Mouse (Mus musculus) liver, embryonic 15.5 days (tissue): ENCODE measurements around the gene Itfg1. TPM values are rescaled to one million over a fixed set of nuclear protein-coding genes. Genes with fewer than 3 reads are reported as not detected.
"Not testable (repeated sequence)": the region's sequence is repeated elsewhere in the genome, so short reads cannot be mapped to it uniquely, and the experiment has no call there.

ENCODE experiments used
- ATAC-seq: fragments of 200-750 bp; cut with Nextera tagmentation; 2 replicates; pipeline ENCODE4 v1.8.0; 2017; ENCODE audit warnings: moderate number of reproducible peaks, mild to moderate bottlenecking, moderate library complexity; ENCODE audit not compliant: insufficient read depth
- H3K27ac ChIP-seq: fragments of 300-500 bp; sonication (generic); replicated peaks from 2 replicates; pipeline ENCODE4 v1.5.1; 2015; ENCODE audit warnings: mild to moderate bottlenecking, inconsistent platforms
- H3K27me3 ChIP-seq: fragments of 300-500 bp; sonication (generic); 2 replicates; pipeline ENCODE4 v1.6.1; 2015; ENCODE audit warnings: mild to moderate bottlenecking, inconsistent platforms
- H3K36me3 ChIP-seq: fragments of 300-500 bp; sonication (generic); replicated peaks from 2 replicates; pipeline ENCODE4 v1.6.1; 2015; ENCODE audit warnings: moderate library complexity, mild to moderate bottlenecking, inconsistent platforms
- H3K4me1 ChIP-seq: fragments of 300-500 bp; sonication (generic); replicated peaks from 2 replicates; pipeline ENCODE4 v1.6.1; 2015; ENCODE audit warnings: inconsistent platforms
- H3K4me2 ChIP-seq: fragments of 300-500 bp; sonication (generic); 2 replicates; pipeline ENCODE4 v1.6.1; 2015; ENCODE audit warnings: moderate library complexity, mild to moderate bottlenecking, inconsistent platforms
- H3K4me3 ChIP-seq: fragments of 300-500 bp; sonication (generic); replicated peaks from 2 replicates; pipeline ENCODE4 v1.5.1; 2015; ENCODE audit warnings: mild to moderate bottlenecking, inconsistent platforms
- H3K9ac ChIP-seq: fragments of 300-500 bp; sonication (generic); 2 replicates; pipeline ENCODE4 v1.6.1; 2015; ENCODE audit warnings: moderate library complexity, mild to moderate bottlenecking, inconsistent platforms
- H3K9me3 ChIP-seq: fragments of 300-500 bp; sonication (generic); replicated peaks from 2 replicates; pipeline ENCODE4 v1.6.1; 2016; ENCODE audit warnings: inconsistent platforms
- WGBS: fragments of 180-500 bp; shearing (Covaris S2); methylation state at CpG from one replicate; pipeline ENCODE4 v1.1.7; 2015; ENCODE audit warnings: mixed read lengths; ENCODE audit not compliant: insufficient replicate concordance; 5-methylcytosine and 5-hydroxymethylcytosine counted together
- polyA plus RNA-seq: library from polyadenylated mRNA; unstranded; fragments of >200 nt; fragmentation: Nextera tagmentation; extraction: Ambion mirVana; gene quantifications from 2 replicates; pipeline ENCODE4 v1.2.1, GENCODE M21; 2015

Gene Itfg1
- polyA plus RNA-seq, 1 experiment from 2014 or later, result 23.1 TPM

DNA sequence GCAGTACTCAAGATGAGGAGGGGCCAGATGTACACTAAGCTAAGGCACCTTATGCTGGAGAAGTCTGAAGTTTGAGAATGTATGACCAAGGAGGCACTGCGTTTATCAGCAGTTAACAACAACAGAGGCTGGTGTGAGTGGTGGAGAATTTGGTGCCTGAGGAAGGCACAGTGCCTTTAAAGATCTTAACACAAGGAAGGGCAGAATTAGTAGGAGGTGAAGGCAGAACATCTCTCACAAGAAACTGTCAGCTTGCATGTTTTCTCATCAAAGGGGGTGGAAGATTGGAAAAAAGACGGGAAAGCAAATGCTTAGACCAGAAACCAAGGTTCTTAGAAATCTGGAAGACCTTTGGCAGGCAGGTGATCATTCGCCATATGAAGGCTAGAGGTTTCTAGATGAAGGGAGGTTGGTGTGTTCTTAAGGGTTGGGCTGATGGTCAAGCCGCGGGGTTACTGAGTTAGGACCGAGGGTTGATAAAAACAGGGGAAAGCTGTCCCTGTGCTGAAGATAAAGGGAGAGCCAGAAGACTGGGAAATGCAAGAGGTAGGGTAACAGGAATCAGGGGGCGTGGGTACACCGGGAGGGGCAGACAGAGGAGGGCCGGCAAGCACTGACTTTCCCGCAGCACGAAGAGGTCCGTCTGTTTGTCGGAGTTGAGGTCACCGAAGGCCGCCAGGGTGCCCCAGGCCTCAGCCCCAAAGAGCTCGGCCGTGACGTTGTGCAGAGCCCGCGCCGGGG, 635 bp downstream of the Itfg1 start:
- WGBS, result under 1% methylated on average over 21 of the region's 21 CpGs

DNA sequence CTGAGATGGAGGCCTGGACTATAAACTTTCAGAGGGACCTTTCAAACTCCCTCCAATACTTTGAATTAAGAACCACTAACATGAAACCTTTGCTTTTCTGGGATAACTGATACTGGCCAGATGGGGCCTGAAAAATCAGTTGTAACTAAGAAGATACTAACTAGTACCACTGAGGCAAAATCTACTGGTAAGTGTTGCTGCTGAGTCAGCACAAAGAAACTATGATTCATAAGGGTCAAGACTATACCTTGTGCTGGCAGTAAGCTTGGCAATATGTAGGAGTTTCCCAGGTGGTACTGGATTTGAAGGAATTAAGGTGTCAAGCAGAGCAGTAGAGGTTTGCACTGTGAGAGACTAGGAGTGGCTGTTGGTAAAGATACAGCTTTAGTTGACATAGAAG, 27.1 kb downstream of the Itfg1 start:
- Histone ChIP-seq H3K4me3 (no peak overlapping the region), H3K9me3 (no peaks in the 10 kb centered on the region), H3K36me3 (peaks cover 5% of the 10 kb centered on the region; the same call in 1 of the 2 replicates), H3K27me3 (no peaks in the 10 kb centered on the region), H3K27ac (no peak overlapping the region), H3K4me2 (no peak overlapping the region), H3K4me1 (no peaks in the 10 kb centered on the region), H3K9ac (no peak overlapping the region)
- ATAC-seq, result no peak

More for the DNA sequence above, 635 bp downstream of the Itfg1 start:
- no peaks in the 10 kb centered on the region for H3K9me3 ChIP-seq
- H3K27ac ChIP-seq, result peak overlapping the region; percentile 95
- H3K36me3 ChIP-seq, result peaks cover 15% of the 10 kb centered on the region
- H3K9ac ChIP-seq, result peak overlapping the region; percentile 80
- H3K4me3 ChIP-seq, result peak overlapping the region; percentile 90
- peaks cover 23% of the 10 kb centered on the region for H3K4me1 ChIP-seq
- H3K4me2 ChIP-seq, result peak overlapping the region; percentile 83
- ATAC-seq, result no peak; the same call in 1 of the 2 replicates
- H3K27me3 ChIP-seq, result no peaks in the 10 kb centered on the region

- H3K4me3 ChIP-seq, result no peak overlapping the region
- H3K36me3 ChIP-seq, result peaks cover 6% of the 10 kb centered on the region; the same call in 1 of the 2 replicates
- no peaks in the 10 kb centered on the region for H3K9me3 ChIP-seq
- H3K4me2 ChIP-seq, result no peak overlapping the region
- 0 out of 2 replicates have a peak, but pooled peaks cover 12% of the 10 kb centered on the region for H3K4me1 ChIP-seq
- WGBS, result 38% methylated on average over 1 of the region's 1 CpGs
- H3K27me3 ChIP-seq, result no peaks in the 10 kb centered on the region
- 0 out of 2 replicates have a peak, but pooled peaks have one; percentile 47 for ATAC-seq
- no peak overlapping the region for H3K27ac ChIP-seq
- H3K9ac ChIP-seq, result no peak overlapping the region
Observed at GRCm38 (mm10) chr8:85801408-85801807, 39.3 kb downstream of the Itfg1 start.

DNA sequence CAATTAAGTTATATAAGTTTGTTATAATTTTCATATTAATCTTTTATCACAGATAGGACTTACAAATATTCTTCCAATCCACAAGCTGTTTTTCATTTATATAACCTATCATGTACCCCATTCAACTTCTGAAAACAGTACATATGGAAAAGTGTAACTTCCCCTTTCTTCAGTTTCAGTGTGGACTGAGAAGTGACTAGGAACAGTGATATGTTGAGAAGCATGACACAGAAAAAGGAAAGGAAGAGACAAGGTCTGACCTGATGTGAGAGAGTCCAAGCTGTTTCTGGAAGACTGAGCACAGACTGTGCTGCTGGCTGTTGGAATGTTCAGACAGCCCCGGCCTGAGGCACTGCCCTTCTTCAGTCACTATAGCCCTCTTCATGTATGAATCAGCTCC, 40.6 kb downstream of the Itfg1 start:
- no peak overlapping the region for H3K4me3 ChIP-seq
- H3K9ac ChIP-seq, result no peak overlapping the region
- no peaks in the 10 kb centered on the region for H3K9me3 ChIP-seq
- H3K27me3 ChIP-seq, result no peaks in the 10 kb centered on the region
- H3K4me2 ChIP-seq, result no peak overlapping the region
- peaks cover 6% of the 10 kb centered on the region; the same call in 1 of the 2 replicates for H3K36me3 ChIP-seq
- ATAC-seq, result no peak
- WGBS, result 66% methylated on average over 1 of the region's 1 CpGs
- no peak overlapping the region for H3K27ac ChIP-seq
- 0 out of 2 replicates have a peak, but pooled peaks cover 12% of the 10 kb centered on the region for H3K4me1 ChIP-seq

GRCm38 (mm10) chr8:85796392-85796791, 44.3 kb downstream of the Itfg1 start:
- H3K36me3 ChIP-seq, H3K4me2 ChIP-seq, H3K27me3 ChIP-seq, ATAC-seq, H3K4me3 ChIP-seq, H3K9me3 ChIP-seq, H3K27ac ChIP-seq, H3K9ac ChIP-seq, H3K4me1 ChIP-seq: not testable (repeated sequence)
- 78% methylated on average over 1 of the region's 1 CpGs for WGBS

- Histone ChIP-seq H3K9me3 (no peaks in the 10 kb centered on the region), H3K27me3 (no peaks in the 10 kb centered on the region), H3K4me3 (no peak overlapping the region), H3K9ac (no peak overlapping the region), H3K27ac (no peak overlapping the region), H3K4me2 (no peak overlapping the region), H3K36me3 (no peaks in the 10 kb centered on the region), H3K4me1 (no peaks in the 10 kb centered on the region)
- no peak for ATAC-seq
- WGBS, result 77% methylated on average over 3 of the region's 3 CpGs
Observed at GRCm38 (mm10) chr8:85788341-85788740, 52.4 kb downstream of the Itfg1 start.

- 58% methylated on average over 4 of the region's 4 CpGs for WGBS
- Histone ChIP-seq H3K4me2 (no peak overlapping the region), H3K36me3 (no peaks in the 10 kb centered on the region), H3K4me3 (no peak overlapping the region), H3K4me1 (no peaks in the 10 kb centered on the region), H3K27me3 (no peaks in the 10 kb centered on the region), H3K27ac (no peak overlapping the region), H3K9me3 (no peaks in the 10 kb centered on the region), H3K9ac (no peak overlapping the region)
- no peak for ATAC-seq
Observed at GRCm38 (mm10) chr8:85787909-85788308, 52.8 kb downstream of the Itfg1 start.

GRCm38 (mm10) chr8:85785506-85785905, 55.2 kb downstream of the Itfg1 start:
- ATAC-seq, result no peak
- Histone ChIP-seq H3K9me3 (no peaks in the 10 kb centered on the region), H3K27me3 (no peaks in the 10 kb centered on the region), H3K27ac (no peak overlapping the region), H3K36me3 (no peaks in the 10 kb centered on the region), H3K9ac (no peak overlapping the region), H3K4me1 (no peaks in the 10 kb centered on the region), H3K4me2 (no peak overlapping the region), H3K4me3 (no peak overlapping the region)
- WGBS, result 61% methylated on average over 1 of the region's 1 CpGs

GRCm38 (mm10) chr8:85783871-85784270, 56.9 kb downstream of the Itfg1 start:
- H3K4me3 ChIP-seq, result no peak overlapping the region
- H3K4me1 ChIP-seq, result no peaks in the 10 kb centered on the region
- ATAC-seq, result no peak
- no peak overlapping the region for H3K9ac ChIP-seq
- H3K9me3 ChIP-seq, result no peaks in the 10 kb centered on the region
- no peaks in the 10 kb centered on the region for H3K36me3 ChIP-seq
- H3K4me2 ChIP-seq, result no peak overlapping the region
- H3K27ac ChIP-seq, result no peak overlapping the region
- no peaks in the 10 kb centered on the region for H3K27me3 ChIP-seq
- 67% methylated on average over 1 of the region's 1 CpGs for WGBS

DNA sequence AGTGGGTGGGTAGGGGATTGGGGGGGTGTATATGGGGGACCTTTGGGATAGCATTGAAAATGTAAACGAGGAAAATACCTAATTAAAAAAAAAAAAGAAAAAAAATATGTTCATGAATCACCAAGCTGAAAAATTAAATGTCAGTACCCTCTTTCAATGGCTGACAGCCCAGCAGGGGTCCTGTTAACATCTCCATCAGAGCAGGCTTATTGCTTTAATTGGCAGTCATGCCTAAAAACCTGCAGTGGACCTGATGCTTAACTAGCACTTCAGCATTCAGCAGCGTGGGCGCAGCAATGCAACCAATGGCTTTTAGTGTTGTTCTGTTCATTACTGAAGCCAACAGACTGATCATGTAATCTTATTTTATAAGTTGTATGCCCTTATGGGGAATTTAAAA, 60.6 kb downstream of the Itfg1 start:
- H3K27ac ChIP-seq, result no peak overlapping the region
- ATAC-seq, result no peak
- H3K27me3 ChIP-seq, result no peaks in the 10 kb centered on the region
- no peak overlapping the region for H3K4me2 ChIP-seq
- no peak overlapping the region for H3K4me3 ChIP-seq
- no peak overlapping the region for H3K9ac ChIP-seq
- H3K4me1 ChIP-seq, result no peaks in the 10 kb centered on the region
- 77% methylated on average over 3 of the region's 3 CpGs for WGBS
- no peaks in the 10 kb centered on the region for H3K9me3 ChIP-seq
- H3K36me3 ChIP-seq, result no peaks in the 10 kb centered on the region

- Histone ChIP-seq H3K9me3 (no peaks in the 10 kb centered on the region), H3K4me2 (no peak overlapping the region), H3K9ac (no peak overlapping the region), H3K4me1 (no peaks in the 10 kb centered on the region), H3K4me3 (no peak overlapping the region), H3K27me3 (no peaks in the 10 kb centered on the region), H3K36me3 (no peaks in the 10 kb centered on the region), H3K27ac (no peak overlapping the region)
- 70% methylated on average over 2 of the region's 2 CpGs for WGBS
- no peak for ATAC-seq
Observed at GRCm38 (mm10) chr8:85745053-85745452, 95.7 kb downstream of the Itfg1 start.

- no peak for ATAC-seq
- WGBS, result 76% methylated on average over 3 of the region's 3 CpGs
- no peak overlapping the region for H3K9ac ChIP-seq
Observed at GRCm38 (mm10) chr8:85730545-85730944, 110.2 kb downstream of the Itfg1 start.

More at GRCm38 (mm10) chr8:85730545-85730944, 110.2 kb downstream of the Itfg1 start:
- Histone ChIP-seq H3K4me2 (no peak overlapping the region), H3K4me1 (no peaks in the 10 kb centered on the region), H3K9me3 (no peaks in the 10 kb centered on the region), H3K4me3 (no peak overlapping the region), H3K27me3 (no peaks in the 10 kb centered on the region), H3K36me3 (0 out of 2 replicates have a peak, but pooled peaks cover 8% of the 10 kb centered on the region), H3K27ac (no peak overlapping the region)
